Mouse (Mus musculus) cerebellum, adult 8-10 months (tissue): Measurements from ENCODE around the gene Gzma.

Source experiments
- DNase-seq: peaks from one replicate; pipeline ENCODE4 v3.0.0; 2022

Gzma gene

GRCm38 (mm10) chr13:113100879-113101278 lies at the start of gene Gzma:
Gene Gzma (minus strand): TSS chr13:113100981.
- no peak for DNase-seq

DNA sequence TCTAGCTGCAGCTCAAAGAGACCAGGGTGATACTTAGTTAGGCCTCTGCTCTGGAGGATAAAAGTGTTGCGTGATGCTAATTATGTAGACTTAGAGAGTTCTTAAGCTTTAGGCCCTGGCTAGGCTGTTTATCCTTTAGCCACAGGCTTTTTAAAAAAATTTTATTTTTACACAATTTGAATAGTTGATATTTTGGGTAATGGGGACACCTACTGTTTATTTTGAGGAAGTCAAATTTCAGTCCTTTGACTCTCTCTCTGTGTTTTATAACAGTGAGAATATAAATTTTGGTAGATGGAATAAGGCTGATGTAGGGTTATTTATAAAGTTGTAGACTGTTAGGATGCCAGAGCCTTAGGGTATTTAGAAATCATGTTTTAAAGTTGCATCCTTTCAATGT lies 38.8 kb upstream of the Gzma start:
- no peak for DNase-seq

GRCm38 (mm10) chr13:113129974-113130373 lies 29.2 kb upstream of the Gzma start:
- no peak for DNase-seq

- DNase-seq, result no peak
These were observed 20.5 kb upstream of the Gzma start for GRCm38 (mm10) chr13:113121326-113121725.

DNA sequence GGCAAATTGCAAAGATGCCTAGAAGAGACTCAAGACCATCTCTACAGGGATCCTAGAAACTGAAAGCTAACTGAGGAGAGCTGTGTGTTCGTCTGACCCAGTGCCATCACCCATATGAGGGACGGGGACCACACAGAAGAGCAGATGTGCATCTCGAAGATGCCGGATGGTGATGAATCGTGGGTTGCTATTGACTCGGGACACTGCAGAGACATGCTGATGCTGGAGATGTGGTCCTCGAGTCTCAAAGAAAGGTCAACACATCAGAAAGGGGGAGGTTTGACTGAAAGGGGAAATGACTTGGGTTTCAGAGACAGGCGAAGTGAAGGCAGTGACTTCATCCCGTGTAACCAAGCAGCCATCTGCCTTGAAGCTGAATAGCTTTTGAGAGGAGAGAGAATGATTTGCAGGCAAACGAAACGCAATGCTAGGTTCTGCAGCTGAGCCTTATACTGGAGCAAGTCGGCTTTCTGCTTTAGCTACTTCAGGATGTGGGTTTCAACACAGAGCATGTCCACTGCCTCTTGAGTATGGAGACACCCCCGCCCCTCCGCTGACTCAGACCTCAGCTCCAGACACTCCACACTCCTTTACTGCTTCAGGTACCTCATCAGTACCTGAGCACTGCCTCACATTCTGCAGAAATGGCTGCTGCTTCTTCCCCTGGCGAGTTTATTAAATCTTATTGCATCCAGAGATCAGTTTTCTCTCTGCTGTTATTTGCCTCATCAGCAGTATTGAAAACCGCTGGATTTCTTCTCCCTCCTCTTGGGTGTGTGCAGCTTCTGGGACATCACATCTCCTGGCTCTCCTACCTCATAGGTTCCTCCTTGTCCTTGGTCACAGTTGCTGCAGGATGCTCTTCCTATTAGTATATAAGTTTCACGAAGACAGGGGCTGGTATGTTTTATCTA lies 19.8 kb upstream of the Gzma start:
- DNase-seq, result no peak

GRCm38 (mm10) chr13:113118977-113119376 lies 18.2 kb upstream of the Gzma start:
- no peak for DNase-seq

GRCm38 (mm10) chr13:113104759-113105158 lies 4.0 kb upstream of the Gzma start:
- no peak for DNase-seq

GRCm38 (mm10) chr13:113101804-113102203 lies 1.0 kb upstream of the Gzma start:
- DNase-seq, result no peak

DNA sequence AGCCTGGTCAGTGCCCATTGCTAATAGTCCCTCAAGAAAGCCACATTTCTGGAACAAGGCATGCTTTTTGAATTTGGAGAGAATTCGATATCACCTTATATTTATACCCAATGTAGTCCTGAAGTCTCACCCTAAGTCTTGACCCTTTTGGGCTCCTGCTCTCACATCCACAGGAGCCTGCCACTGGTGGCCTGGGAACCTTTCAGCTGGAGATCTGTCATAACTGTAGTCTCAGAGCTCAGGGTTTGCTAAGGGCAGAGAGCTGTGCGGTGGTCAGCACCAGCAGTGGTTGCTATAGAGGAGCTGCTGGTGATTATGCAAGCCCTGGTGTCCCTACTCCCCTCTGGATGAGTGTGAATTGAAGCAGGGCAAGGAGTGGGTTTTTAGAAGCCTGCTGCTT lies 2.4 kb downstream of the Gzma start:
- DNase-seq, result no peak

DNA sequence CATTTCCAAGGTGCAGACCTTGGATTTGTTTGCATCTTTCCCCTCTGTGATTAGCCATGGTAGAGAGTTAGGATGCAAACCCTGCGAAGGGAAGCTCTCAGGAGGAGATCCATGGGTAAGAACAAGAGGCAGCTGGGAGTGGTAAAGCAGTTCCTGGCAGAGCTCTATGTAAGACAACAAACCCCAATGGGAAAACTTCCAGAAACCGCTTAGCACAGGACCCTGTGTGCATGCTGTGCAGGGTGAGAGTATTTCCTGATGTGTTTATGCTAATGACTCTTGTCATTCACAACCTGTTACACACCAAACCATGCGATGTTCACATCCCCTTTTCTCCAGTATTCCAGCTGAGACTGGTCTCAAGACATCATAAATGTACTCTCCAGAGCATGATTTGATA lies 3.8 kb downstream of the Gzma start:
- no peak for DNase-seq

DNA sequence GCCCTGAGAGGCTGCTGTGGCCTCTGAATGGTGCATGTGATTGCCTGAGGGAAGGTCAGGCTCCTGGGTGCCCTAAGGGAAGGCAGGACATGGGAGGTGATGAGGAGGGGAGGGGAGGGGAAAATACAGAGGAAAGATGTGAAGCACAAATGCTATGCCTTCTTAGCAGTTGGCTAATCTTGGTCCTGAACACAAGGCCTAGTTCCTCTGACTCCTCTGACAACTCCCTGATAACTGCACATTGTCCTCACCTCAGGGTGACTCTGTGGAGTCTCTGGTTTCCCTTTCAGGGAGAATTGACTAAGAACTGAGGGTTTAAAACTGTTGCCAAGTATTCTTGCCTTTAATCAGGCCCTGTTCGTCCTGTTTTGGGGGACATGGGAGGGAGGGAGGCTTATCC lies 6.2 kb downstream of the Gzma start:
- DNase-seq, result no peak

DNA sequence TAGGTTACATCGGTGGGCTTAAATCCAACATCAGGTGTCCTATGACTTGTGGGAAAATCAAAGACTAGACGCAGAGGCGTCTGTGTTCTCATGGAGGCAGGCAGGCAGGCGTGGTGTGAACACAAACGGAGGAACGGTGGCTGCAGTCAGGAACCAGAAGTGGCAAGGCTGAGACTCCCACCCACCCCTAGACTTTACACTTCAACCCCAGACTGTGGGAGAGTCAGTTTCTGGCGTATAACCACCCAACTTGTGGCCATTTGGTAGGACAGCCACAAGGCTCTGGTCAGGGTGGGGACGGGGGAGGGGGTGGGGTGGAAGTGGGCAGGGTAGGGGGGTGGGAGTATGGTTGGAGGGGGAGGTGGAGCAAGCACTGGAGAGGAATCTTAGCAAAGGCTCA lies 10.3 kb downstream of the Gzma start:
- no peak for DNase-seq

- no peak for DNase-seq
These were observed 13.4 kb downstream of the Gzma start for GRCm38 (mm10) chr13:113087226-113088017.

- no peak for DNase-seq
These were observed 16.0 kb downstream of the Gzma start for GRCm38 (mm10) chr13:113084732-113085131.

- no peak for DNase-seq
These were observed 18.7 kb downstream of the Gzma start for GRCm38 (mm10) chr13:113082101-113082500.

GRCm38 (mm10) chr13:113079021-113079420 lies 21.8 kb downstream of the Gzma start:
- DNase-seq, result no peak

DNA sequence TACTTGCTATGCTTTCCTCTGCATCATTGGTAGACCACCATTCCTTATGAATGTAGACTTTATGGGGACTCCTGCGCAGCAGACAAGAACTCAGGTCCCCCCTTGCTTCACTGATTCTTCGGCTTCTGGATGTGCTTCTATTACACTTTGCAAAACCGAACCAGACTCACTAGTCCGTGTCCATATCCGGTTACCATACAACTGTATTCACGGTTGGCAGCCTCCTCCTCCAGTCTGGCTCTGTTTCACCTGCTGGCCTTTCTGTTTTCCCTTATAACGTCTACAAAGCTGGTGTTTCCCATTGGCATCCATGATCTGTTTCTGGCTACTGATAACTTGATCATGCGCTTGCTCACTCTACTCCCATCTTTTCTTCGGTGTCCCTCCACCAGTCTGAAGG lies 36.2 kb downstream of the Gzma start:
- no peak for DNase-seq

- DNase-seq, result no peak
These were observed 39.0 kb downstream of the Gzma start for GRCm38 (mm10) chr13:113061746-113062145.

DNA sequence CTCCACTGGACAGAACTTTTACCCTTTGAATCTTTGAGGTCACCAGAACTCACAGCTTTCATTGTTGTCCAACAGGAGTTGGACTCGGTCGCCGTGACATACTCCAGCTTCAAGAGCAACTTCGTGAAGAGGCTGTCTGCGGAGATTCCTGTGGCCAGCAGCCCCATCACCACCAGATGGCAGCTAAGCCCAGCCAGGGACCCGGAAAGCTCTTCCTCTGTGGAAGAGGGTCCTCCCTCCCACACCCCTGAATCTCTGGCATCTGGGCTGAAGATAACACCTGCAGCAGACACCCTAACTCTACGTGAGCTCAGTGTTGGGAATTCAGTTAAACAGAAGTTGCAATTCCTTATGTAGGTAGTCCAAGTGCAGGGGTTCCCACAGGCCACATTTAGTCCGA lies 45.0 kb downstream of the Gzma start:
- no peak for DNase-seq

DNA sequence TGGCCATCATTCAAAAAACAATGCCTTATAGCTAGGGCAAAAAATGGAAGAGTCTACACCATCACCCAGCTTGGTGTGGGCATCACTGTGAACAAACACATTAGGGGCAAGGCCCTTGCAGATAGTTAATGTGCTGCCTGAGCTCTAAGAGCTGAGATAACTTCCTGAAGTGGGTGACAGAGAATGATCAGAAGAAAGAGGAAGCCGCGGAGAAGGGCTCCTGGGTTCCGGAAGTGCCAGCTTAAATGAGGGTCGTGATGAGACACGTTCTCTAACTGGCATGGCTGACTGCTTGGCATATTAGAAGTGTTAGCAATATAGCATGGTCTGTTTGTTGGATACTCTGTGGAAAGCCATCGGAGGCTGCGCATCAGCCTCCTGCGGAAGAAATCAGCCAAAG lies 46.6 kb downstream of the Gzma start:
- DNase-seq, result no peak

GRCm38 (mm10) chr13:113047647-113048046 lies 53.1 kb downstream of the Gzma start:
- no peak for DNase-seq

DNA sequence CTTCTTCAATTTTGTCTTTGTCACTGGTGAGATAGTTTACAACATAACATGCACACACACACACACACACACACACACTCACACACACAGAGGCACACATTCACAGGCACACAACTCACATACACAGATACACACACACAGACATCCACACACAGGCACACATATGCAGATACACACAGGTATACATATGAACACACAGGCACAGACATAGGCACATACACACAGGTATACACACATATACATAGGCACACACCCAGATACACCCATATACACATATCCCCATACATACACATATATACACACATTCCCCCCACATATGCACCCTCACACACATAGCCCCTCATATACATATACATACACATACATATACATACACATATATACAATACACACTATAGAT lies 53.8 kb downstream of the Gzma start:
- no peak for DNase-seq

- no peak for DNase-seq
These were observed 54.4 kb downstream of the Gzma start, which contains the start of gene Gpx8 for GRCm38 (mm10) chr13:113046211-113046883. Gene Gpx8 (minus strand): TSS chr13:113046410.
